Mouse (Mus musculus): ENCODE results near the gene Ifitm7. TPM values are rescaled to one million over a fixed set of nuclear protein-coding genes. Genes with fewer than 3 reads are reported as not detected.

Gene Ifitm7
- 0.77 and 1.1 TPM in 2 replicates for polyA plus RNA-seq (2016; fragmentation: Nextera tagmentation; extraction: Ambion mirVana)

- Histone ChIP-seq H3K4me2 (replicated peaks) (peak within 1 kb of the TSS; percentile 68), H3K36me3 (no peaks in the 10 kb centered on the region), H3K4me1 (peaks cover 10% of the 10 kb centered on the region; the same call in 1 of the 2 replicates), H3K9ac (peak within 1 kb of the TSS; percentile 68), H3K4me3 (peak within 1 kb of the TSS; percentile 50), H3K27ac (peak within 1 kb of the TSS; percentile 70; the same call in 1 of the 2 replicates), H3K9me3 (no peaks in the 10 kb centered on the region), H3K27me3 (replicated peaks) (no peaks in the 10 kb centered on the region)
- WGBS, result under 1% methylated on average over 31 of the region's 31 CpGs
- peak; percentile 85 for ATAC-seq (ENCODE audit: low FRiP score, low read depth)
These were observed at the start of gene Ifitm7, which contains the start of gene 2900011O08Rik for GRCm38 (mm10) chr16:13986574-13987478. Gene Ifitm7 (minus strand): TSS chr16:13986888. Gene 2900011O08Rik (plus strand): TSS chr16:13986604.

DNA sequence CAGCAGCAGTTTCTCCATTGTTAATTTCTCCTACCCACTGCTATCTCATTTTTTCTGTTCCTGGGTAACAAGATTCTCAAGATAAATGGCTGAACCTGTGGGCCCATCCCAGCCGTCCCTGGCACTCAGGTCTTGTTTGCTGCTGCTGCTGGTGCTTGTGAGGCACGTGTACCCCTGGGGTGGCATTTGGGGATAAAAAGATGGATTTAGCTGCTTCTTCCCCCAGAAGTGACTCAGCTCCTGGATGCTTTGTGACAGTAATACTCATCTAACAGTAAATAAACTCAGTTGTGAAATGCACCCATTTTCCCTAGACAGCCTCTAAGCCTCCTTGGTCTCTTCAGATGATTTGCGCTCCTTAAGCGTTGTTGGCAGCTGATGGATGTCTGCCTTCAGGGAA, 46.4 kb upstream of the Ifitm7 start:
- Histone ChIP-seq H3K27me3 (replicated peaks) (no peaks in the 10 kb centered on the region), H3K4me2 (replicated peaks) (no peak overlapping the region), H3K4me3 (no peak overlapping the region), H3K4me1 (no peaks in the 10 kb centered on the region), H3K27ac (no peak overlapping the region), H3K9ac (no peak overlapping the region), H3K36me3 (no peaks in the 10 kb centered on the region), H3K9me3 (no peaks in the 10 kb centered on the region)
- WGBS, result 88% methylated on average over 4 of the region's 4 CpGs
- ATAC-seq (ENCODE audit: low FRiP score, low read depth), result no peak

- Histone ChIP-seq H3K27ac (no peak overlapping the region), H3K36me3 (no peaks in the 10 kb centered on the region), H3K4me2 (replicated peaks) (no peak overlapping the region), H3K4me1 (no peaks in the 10 kb centered on the region), H3K4me3 (no peak overlapping the region), H3K27me3 (replicated peaks) (no peaks in the 10 kb centered on the region), H3K9me3 (no peaks in the 10 kb centered on the region), H3K9ac (no peak overlapping the region)
- WGBS, result 83% methylated on average over 4 of the region's 4 CpGs
- ATAC-seq (ENCODE audit: low FRiP score, low read depth), result no peak
These were observed 44.0 kb upstream of the Ifitm7 start for GRCm38 (mm10) chr16:14030650-14031049.

- ATAC-seq (ENCODE audit: low FRiP score, low read depth), result no peak
- H3K36me3 ChIP-seq, result no peaks in the 10 kb centered on the region
- no peak overlapping the region for H3K4me2 ChIP-seq (replicated peaks)
- H3K4me1 ChIP-seq, result no peaks in the 10 kb centered on the region
- H3K27me3 ChIP-seq (replicated peaks), result no peaks in the 10 kb centered on the region
- H3K4me3 ChIP-seq, result no peak overlapping the region
- H3K9me3 ChIP-seq, result no peaks in the 10 kb centered on the region
- WGBS, result 85% methylated on average over 2 of the region's 2 CpGs
- no peak overlapping the region for H3K9ac ChIP-seq
- H3K27ac ChIP-seq, result no peak overlapping the region
These were observed 43.2 kb upstream of the Ifitm7 start for GRCm38 (mm10) chr16:14029851-14030250.

GRCm38 (mm10) chr16:14029072-14029471, 42.4 kb upstream of the Ifitm7 start:
- no peaks in the 10 kb centered on the region for H3K36me3 ChIP-seq
- no peak overlapping the region for H3K9ac ChIP-seq
- no peak overlapping the region for H3K27ac ChIP-seq
- no peak for ATAC-seq (ENCODE audit: low FRiP score, low read depth)
- no peak overlapping the region for H3K4me3 ChIP-seq
- no peak overlapping the region for H3K4me2 ChIP-seq (replicated peaks)
- no peaks in the 10 kb centered on the region for H3K27me3 ChIP-seq (replicated peaks)
- H3K9me3 ChIP-seq, result no peaks in the 10 kb centered on the region
- no peaks in the 10 kb centered on the region for H3K4me1 ChIP-seq
- 66% methylated on average over 2 of the region's 2 CpGs for WGBS

- H3K36me3 ChIP-seq, result no peaks in the 10 kb centered on the region
- 21% methylated on average over 2 of the region's 2 CpGs for WGBS
- no peak for ATAC-seq (ENCODE audit: low FRiP score, low read depth)
- no peaks in the 10 kb centered on the region for H3K27me3 ChIP-seq (replicated peaks)
- no peak overlapping the region for H3K9ac ChIP-seq
- no peak overlapping the region for H3K27ac ChIP-seq
- no peaks in the 10 kb centered on the region for H3K9me3 ChIP-seq
- H3K4me2 ChIP-seq (replicated peaks), result no peak overlapping the region
- no peaks in the 10 kb centered on the region for H3K4me1 ChIP-seq
- no peak overlapping the region for H3K4me3 ChIP-seq
These were observed 38.7 kb upstream of the Ifitm7 start for GRCm38 (mm10) chr16:14025091-14025990.

DNA sequence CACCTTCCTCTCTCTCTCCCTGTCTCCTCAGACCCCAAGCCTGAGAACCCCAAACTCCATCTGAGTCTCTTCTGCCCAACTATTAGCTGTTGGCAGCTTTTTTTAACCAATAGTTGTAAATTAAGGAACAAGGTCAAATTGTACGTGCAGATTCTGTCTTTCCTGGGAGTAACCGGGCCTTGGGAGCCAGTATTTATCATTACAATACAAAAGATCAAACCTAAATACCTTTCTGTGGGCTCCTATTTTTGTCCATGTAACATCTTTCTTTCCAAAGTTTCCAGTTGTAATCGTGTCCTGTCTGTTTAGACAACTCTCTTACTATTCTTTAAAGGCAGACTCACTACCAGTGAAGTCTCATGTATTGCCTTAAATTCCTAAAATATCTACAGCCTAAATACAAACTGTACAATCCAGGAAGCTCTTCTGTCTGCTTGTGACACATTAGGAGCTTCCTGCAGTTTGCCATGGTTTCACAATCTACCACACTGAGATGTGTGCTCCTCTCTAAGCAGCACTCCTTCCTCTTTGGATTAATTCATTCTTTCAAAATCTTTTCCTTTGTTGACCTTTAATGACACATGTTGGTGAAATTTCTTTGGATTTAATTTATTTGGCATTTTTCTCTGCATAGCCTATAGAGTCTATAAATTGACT, 34.6 kb upstream of the Ifitm7 start:
- WGBS, result 80% methylated on average over 3 of the region's 3 CpGs
- no peak overlapping the region for H3K4me2 ChIP-seq (replicated peaks)
- H3K9ac ChIP-seq, result no peak overlapping the region
- no peak overlapping the region for H3K27ac ChIP-seq
- no peaks in the 10 kb centered on the region for H3K4me1 ChIP-seq
- H3K4me3 ChIP-seq, result no peak overlapping the region
- H3K9me3 ChIP-seq, result no peaks in the 10 kb centered on the region
- H3K27me3 ChIP-seq (replicated peaks), result no peaks in the 10 kb centered on the region
- ATAC-seq (ENCODE audit: low FRiP score, low read depth), result no peak
- no peaks in the 10 kb centered on the region for H3K36me3 ChIP-seq

DNA sequence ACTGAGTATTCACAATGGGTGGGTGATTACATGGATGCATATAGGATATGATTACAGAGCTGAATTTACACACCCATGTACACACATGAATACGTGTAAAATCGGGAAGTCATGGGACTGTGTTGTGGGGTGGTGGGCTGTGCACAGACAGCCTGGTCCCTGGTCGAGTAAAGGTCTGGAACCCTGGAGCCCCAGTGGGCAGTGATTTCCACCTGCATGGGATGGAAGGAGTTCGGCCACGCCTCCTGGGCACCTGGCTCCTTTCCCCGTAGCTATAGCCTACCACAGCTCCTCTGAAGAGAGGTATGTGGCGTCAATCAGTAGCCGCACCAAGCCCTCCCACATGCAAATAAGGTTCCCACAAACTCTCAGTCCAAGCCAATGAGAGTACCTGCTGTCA, 30.6 kb upstream of the Ifitm7 start:
- H3K9ac ChIP-seq, result no peak overlapping the region
- WGBS, result 86% methylated on average over 8 of the region's 8 CpGs
- H3K27me3 ChIP-seq (replicated peaks), result no peaks in the 10 kb centered on the region
- no peak for ATAC-seq (ENCODE audit: low FRiP score, low read depth)
- no peaks in the 10 kb centered on the region for H3K36me3 ChIP-seq
- H3K27ac ChIP-seq, result no peak overlapping the region
- no peak overlapping the region for H3K4me3 ChIP-seq
- no peaks in the 10 kb centered on the region for H3K4me1 ChIP-seq
- H3K4me2 ChIP-seq (replicated peaks), result no peak overlapping the region
- no peaks in the 10 kb centered on the region for H3K9me3 ChIP-seq

- Histone ChIP-seq H3K9me3 (no peaks in the 10 kb centered on the region), H3K9ac (no peak overlapping the region), H3K4me2 (replicated peaks) (no peak overlapping the region), H3K27ac (no peak overlapping the region), H3K4me1 (no peaks in the 10 kb centered on the region), H3K4me3 (no peak overlapping the region), H3K27me3 (replicated peaks) (no peaks in the 10 kb centered on the region), H3K36me3 (no peaks in the 10 kb centered on the region)
- WGBS, result 83% methylated on average over 4 of the region's 4 CpGs
- no peak for ATAC-seq (ENCODE audit: low FRiP score, low read depth)
These were observed 23.3 kb upstream of the Ifitm7 start for GRCm38 (mm10) chr16:14009966-14010365.

- Histone ChIP-seq H3K4me2 (replicated peaks) (no peak overlapping the region), H3K4me3 (no peak overlapping the region), H3K9ac (no peak overlapping the region), H3K27ac (no peak overlapping the region), H3K27me3 (replicated peaks) (no peaks in the 10 kb centered on the region), H3K4me1 (0 out of 2 replicates have a peak, but pooled peaks cover 4% of the 10 kb centered on the region), H3K9me3 (no peaks in the 10 kb centered on the region), H3K36me3 (no peaks in the 10 kb centered on the region)
- ATAC-seq (ENCODE audit: low FRiP score, low read depth), result no peak
These were observed 22.0 kb upstream of the Ifitm7 start for GRCm38 (mm10) chr16:14008708-14009107.

GRCm38 (mm10) chr16:14008081-14008480, 21.4 kb upstream of the Ifitm7 start:
- WGBS, result 82% methylated on average over 2 of the region's 2 CpGs
- no peak overlapping the region for H3K27ac ChIP-seq
- no peaks in the 10 kb centered on the region for H3K9me3 ChIP-seq
- H3K4me1 ChIP-seq, result 0 out of 2 replicates have a peak, but pooled peaks cover 4% of the 10 kb centered on the region
- no peak overlapping the region for H3K9ac ChIP-seq
- H3K4me2 ChIP-seq (replicated peaks), result no peak overlapping the region
- no peaks in the 10 kb centered on the region for H3K36me3 ChIP-seq
- no peak overlapping the region for H3K4me3 ChIP-seq
- ATAC-seq (ENCODE audit: low FRiP score, low read depth), result no peak
- H3K27me3 ChIP-seq (replicated peaks), result no peaks in the 10 kb centered on the region

DNA sequence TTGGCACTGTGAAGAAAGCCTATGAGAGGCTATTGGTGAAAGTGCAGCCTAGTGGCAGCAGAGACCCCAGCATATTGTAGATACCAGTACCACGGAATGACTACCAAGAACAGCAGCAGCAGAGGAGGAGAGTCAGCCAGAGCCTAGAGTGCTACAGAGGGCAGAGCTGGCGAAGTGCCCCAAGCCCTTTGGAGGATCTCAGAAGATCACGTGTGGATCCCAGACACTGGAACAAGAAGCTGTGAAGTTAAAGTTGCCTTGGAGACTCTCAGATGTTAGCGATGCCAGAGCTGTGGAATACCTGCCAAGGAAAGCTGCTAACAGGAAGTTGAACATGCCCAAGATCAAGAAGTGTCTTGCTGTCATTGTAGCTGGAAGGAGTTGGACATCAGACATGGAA, 18.6 kb upstream of the Ifitm7 start:
- Histone ChIP-seq H3K9ac (no peak overlapping the region), H3K4me3 (no peak overlapping the region), H3K9me3 (no peaks in the 10 kb centered on the region), H3K4me2 (replicated peaks) (no peak overlapping the region), H3K27me3 (replicated peaks) (no peaks in the 10 kb centered on the region), H3K4me1 (0 out of 2 replicates have a peak, but pooled peaks cover 4% of the 10 kb centered on the region), H3K27ac (no peak overlapping the region), H3K36me3 (no peaks in the 10 kb centered on the region)
- ATAC-seq (ENCODE audit: low FRiP score, low read depth), result no peak
- WGBS, result 89% methylated on average over 4 of the region's 4 CpGs

All from neural tube, embryonic 12.5 days (tissue).